Comparison of ENCODE assay signal across 9 mouse cellular contexts in genomic region chr9:44107110-44107509, GRCm38 (mm10). TPM values are rescaled to one million over a fixed set of nuclear protein-coding genes. Genes with fewer than 3 reads are reported as not detected.
DNase-seq lines count a peak whose midpoint lies in the region; ATAC-seq lines count a peak whose summit lies in the region.
"Had no signal": no experiment of that assay in that cellular context is flagged by ENCODE, and none has a peak within 500 bp of the region (broad histone marks: within the 10 kb centered on the region; RNA-seq: fewer than 3 reads in every experiment).

Gene C1qtnf5 (plus strand): TSS chr9:44107245.

- peak within 1 kb of the TSS; percentile 52 for H3K4me2 ChIP-seq in lung, embryonic 15.5 days

- peak; percentile 77 to 78 for DNase-seq in left cerebral cortex, adult 18-20 months (ENCODE audit: low spot score in 2 of 2)
- no peak for DNase-seq in left cerebral cortex, adult 11 months (ENCODE audit: low spot score)
- peak; percentile 69 to 79 for DNase-seq in frontal cortex, postnatal 14 days (ENCODE audit: low spot score in 2 of 2)
- DNase-seq in hindbrain, embryonic 10.5 days (ENCODE audit: low spot score), result no peak
- DNase-seq in layer of hippocampus, adult 8-10 months (ENCODE audit: low spot score in 2 of 2), result peak; percentile 64 to 81
- DNase-seq in right cerebral cortex, postnatal 14 days, result peak; percentile 76

- H3K27ac ChIP-seq in hindbrain, embryonic 10.5 days, result peak within 1 kb of the TSS; percentile 81
- peak within 1 kb of the TSS; percentile 81 for H3K27ac ChIP-seq in lung, embryonic 15.5 days

- 44% methylated on average over 8 of the region's 8 CpGs for WGBS in hindbrain, embryonic 10.5 days
- 31% methylated on average over 8 of the region's 8 CpGs for WGBS in lung, embryonic 15.5 days

- H3K9ac ChIP-seq in lung, embryonic 15.5 days, result peak within 1 kb of the TSS; percentile 24; the same call in 1 of the 2 replicates

- peak within 1 kb of the TSS; percentile 36 for H3K4me3 ChIP-seq in hindbrain, embryonic 10.5 days
- peak within 1 kb of the TSS; percentile 22; the same call in 1 of the 2 replicates for H3K4me3 ChIP-seq in lung, embryonic 15.5 days
- H3K4me3 ChIP-seq: erythroblast, embryonic 14.5 days had no signal

- H3K9me3 ChIP-seq in hindbrain, embryonic 10.5 days, result no peaks in the 10 kb centered on the region
- no peaks in the 10 kb centered on the region for H3K9me3 ChIP-seq in lung, embryonic 15.5 days

- no peaks in the 10 kb centered on the region for H3K27me3 ChIP-seq in hindbrain, embryonic 10.5 days (ENCODE audit: insufficient read depth, poor library complexity, severe bottlenecking)
- H3K27me3 ChIP-seq in lung, embryonic 15.5 days, result no peaks in the 10 kb centered on the region

- ATAC-seq in lung, embryonic 15.5 days (ENCODE audit: borderline replicate concordance, extremely low read depth, low FRiP score, low TSS enrichment), result peak; percentile 78
- no peak for ATAC-seq in erythroid progenitor cell, adult 5-6 weeks (replicated peaks; ENCODE audit: low FRiP score, poor library complexity, severe bottlenecking)

- peaks cover 64% of the 10 kb centered on the region for H3K4me1 ChIP-seq in hindbrain, embryonic 10.5 days (replicated peaks)
- H3K4me1 ChIP-seq in lung, embryonic 15.5 days, result peaks cover 50% of the 10 kb centered on the region

- peaks cover 82% of the 10 kb centered on the region for H3K36me3 ChIP-seq in hindbrain, embryonic 10.5 days
- H3K36me3 ChIP-seq in lung, embryonic 15.5 days, result peaks cover 16% of the 10 kb centered on the region

RNA-seq across cellular contexts. Expression of gene C1qtnf5, which starts in this region (rescaled TPM):
- total RNA-seq in left cerebral cortex, adult 18-20 months (2021), result 10 to 100 TPM; 18.1 to 23.2 TPM
- polyA plus RNA-seq in hindbrain, embryonic 10.5 days (2016; fragmentation: Nextera tagmentation; extraction: Ambion mirVana), result 0.31 and 1.1 TPM in 2 replicates
- 10 to 100 TPM; 14.6 to 23.4 (median 18.8) TPM for total RNA-seq in layer of hippocampus, adult 8-10 months (2022)
- polyA plus RNA-seq in lung, embryonic 15.5 days (2015; fragmentation: Nextera tagmentation; extraction: Ambion mirVana), result 6.3 and 6.5 TPM in 2 replicates
- not detected in 2 replicates for total RNA-seq in erythroid progenitor cell, adult 5-6 weeks (2015; ENCODE audit: low replicate concordance)
- total RNA-seq in erythroid progenitor cell, adult 5-6 weeks (2017; ENCODE audit: low replicate concordance), result 1.4 TPM in 1 of 2 replicates, not detected in the other

Comparison
In these comparisons a context has a peak if more than half of its experiments do, and no peak if none do; other contexts are left out.
1. RNA of gene C1qtnf5 (total RNA-seq): 18.1 to 23.2 TPM in left cerebral cortex, adult 18-20 months and 14.6 to 23.4 TPM in layer of hippocampus, adult 8-10 months; 1.4 TPM in erythroid progenitor cell, adult 5-6 weeks; every median in the first group is over 4 times any median in the second.
2. DNase-seq: peak in left cerebral cortex, adult 18-20 months (2 of 2), frontal cortex, postnatal 14 days (2 of 2), layer of hippocampus, adult 8-10 months (2 of 2) and right cerebral cortex, postnatal 14 days (single experiment); none in left cerebral cortex, adult 11 months (single experiment) and hindbrain, embryonic 10.5 days (single experiment).